Mouse (Mus musculus) intestine, embryonic 14.5 days (tissue): ENCODE data around the gene Vamp2. TPM values are rescaled to one million over a fixed set of nuclear protein-coding genes. Genes with fewer than 3 reads are reported as not detected.
A peak's percentile ranks its signal among the peaks of the same experiment; 100 is the strongest.
"Not testable (repeated sequence)": the region's sequence is repeated elsewhere in the genome, so short reads cannot be mapped to it uniquely, and the experiment has no call there.

ENCODE experiments used
- ATAC-seq: fragments of 200-750 bp; cut with Nextera tagmentation; replicated peaks from 2 replicates; pipeline ENCODE4 v1.8.0; 2017; ENCODE audit warnings: low read depth, moderate number of reproducible peaks, moderate TSS enrichment, moderate library complexity; ENCODE audit not compliant: low FRiP score, low TSS enrichment
- DNase-seq: peaks from one replicate; pipeline ENCODE4 v3.0.0-alpha.2; 2018; ENCODE audit warnings: low spot score
- H3K27ac ChIP-seq: fragments of 300-500 bp; sonication (generic); 2 replicates; pipeline ENCODE4 v1.5.1; 2014; ENCODE audit warnings: low read depth, mild to moderate bottlenecking, control low read depth
- H3K27me3 ChIP-seq: fragments of 300-500 bp; sonication (generic); replicated peaks from 2 replicates; pipeline ENCODE4 v1.6.1; 2014; ENCODE audit warnings: low read length, control low read depth; ENCODE audit not compliant: control insufficient read depth, insufficient read depth
- H3K36me3 ChIP-seq: fragments of 300-500 bp; sonication (generic); 2 replicates; pipeline ENCODE4 v1.6.1; 2014; ENCODE audit warnings: low read length, control low read depth; ENCODE audit not compliant: control insufficient read depth, insufficient read depth
- H3K4me1 ChIP-seq: fragments of 300-500 bp; sonication (generic); replicated peaks from 2 replicates; pipeline ENCODE4 v1.6.1; 2014; ENCODE audit warnings: low read length, control low read depth, mixed read lengths; ENCODE audit not compliant: control insufficient read depth, insufficient read depth
- H3K4me2 ChIP-seq: fragments of 300-500 bp; sonication (generic); 2 replicates; pipeline ENCODE4 v1.6.1; 2014; ENCODE audit warnings: low read length
- H3K4me3 ChIP-seq: fragments of 300-500 bp; sonication (generic); 2 replicates; pipeline ENCODE4 v1.5.1; 2014; ENCODE audit warnings: low read depth, low read length, control low read depth, mixed read lengths
- H3K9ac ChIP-seq: fragments of 300-500 bp; sonication (generic); 2 replicates; pipeline ENCODE4 v1.6.1; 2014; ENCODE audit warnings: mild to moderate bottlenecking, low read length
- H3K9me3 ChIP-seq: fragments of 300-500 bp; sonication (generic); 2 replicates; pipeline ENCODE4 v1.6.1; 2016; ENCODE audit warnings: low read length, control low read depth; ENCODE audit not compliant: control insufficient read depth
- WGBS: fragments of 180-500 bp; shearing (Covaris S2); extraction: QIAGEN DNeasy Blood & Tissue Kit; methylation state at CpG from one replicate; pipeline ENCODE4 v1.1.7; 2014; 5-methylcytosine and 5-hydroxymethylcytosine counted together
- polyA plus RNA-seq: library from polyadenylated mRNA; unstranded; fragments of >200 nt; fragmentation: Nextera tagmentation; extraction: Ambion mirVana; gene quantifications from 2 replicates; pipeline ENCODE4 v1.2.1, GENCODE M21; 2014

The Vamp2 gene
- polyA plus RNA-seq, 1 experiment from 2014 or later = 76.7 TPM

- Histone ChIP-seq H3K27ac (no peak overlapping the region), H3K36me3 (peaks cover 37% of the 10 kb centered on the region), H3K9ac (no peak overlapping the region), H3K27me3 (no peaks in the 10 kb centered on the region), H3K4me1 (peaks cover 42% of the 10 kb centered on the region), H3K9me3 (no peaks in the 10 kb centered on the region), H3K4me2 (no peak overlapping the region), H3K4me3 (no peak overlapping the region)
- WGBS = 70% methylated on average over 7 of the region's 7 CpGs
- ATAC-seq (no peak), DNase-seq (no peak)
Observed at GRCm38 (mm10) chr11:69091566-69092385, 3.5 kb downstream of the Vamp2 start.

GRCm38 (mm10) chr11:69092386-69092751 lies 4.1 kb downstream of the Vamp2 start:
- Histone ChIP-seq H3K36me3 (peaks cover 37% of the 10 kb centered on the region), H3K4me1 (peaks cover 40% of the 10 kb centered on the region), H3K9ac (no peak overlapping the region), H3K4me3 (no peak overlapping the region), H3K27ac (no peak overlapping the region), H3K4me2 (no peak overlapping the region), H3K9me3 (no peaks in the 10 kb centered on the region), H3K27me3 (no peaks in the 10 kb centered on the region)
- no peak for ATAC-seq
- WGBS = 6% methylated on average over 3 of the region's 3 CpGs
- DNase-seq = peak; percentile 98

GRCm38 (mm10) chr11:69092871-69093270 lies 4.6 kb downstream of the Vamp2 start:
- no peaks in the 10 kb centered on the region for H3K27me3 ChIP-seq
- DNase-seq = no peak
- 88% methylated on average over 4 of the region's 4 CpGs for WGBS

GRCm38 (mm10) chr11:69093856-69094255 lies 5.6 kb downstream of the Vamp2 start:
- not testable (repeated sequence) for H3K9ac ChIP-seq, H3K9me3 ChIP-seq, H3K4me2 ChIP-seq, H3K4me3 ChIP-seq, ATAC-seq, DNase-seq, H3K27me3 ChIP-seq
- WGBS = 88% methylated on average over 7 of the region's 7 CpGs
- Histone ChIP-seq H3K36me3 (peaks cover 37% of the 10 kb centered on the region), H3K27ac (peak overlapping the region; percentile 92; the same call in 1 of the 2 replicates), H3K4me1 (peaks cover 45% of the 10 kb centered on the region)

More at GRCm38 (mm10) chr11:69092871-69093270, 4.6 kb downstream of the Vamp2 start:
- ATAC-seq = no peak
- Histone ChIP-seq H3K4me2 (no peak overlapping the region), H3K4me3 (no peak overlapping the region), H3K4me1 (peaks cover 40% of the 10 kb centered on the region), H3K9me3 (no peaks in the 10 kb centered on the region), H3K9ac (no peak overlapping the region), H3K36me3 (peaks cover 37% of the 10 kb centered on the region), H3K27ac (no peak overlapping the region)

GRCm38 (mm10) chr11:69094697-69095429 lies 6.6 kb downstream of the Vamp2 start, which contains the start of gene Per1:
Gene Per1, plus strand, starts transcription at chr11:69095217.
- peaks cover 46% of the 10 kb centered on the region for H3K4me1 ChIP-seq
- peaks cover 30% of the 10 kb centered on the region for H3K36me3 ChIP-seq
- WGBS = 1% methylated on average over 37 of the region's 37 CpGs
- H3K27me3 ChIP-seq = no peaks in the 10 kb centered on the region
- H3K9me3 ChIP-seq = no peaks in the 10 kb centered on the region
- peak within 1 kb of the TSS; percentile 98 for H3K4me2 ChIP-seq
- DNase-seq = peak; percentile 96
- peak; percentile 90 for ATAC-seq
- H3K27ac ChIP-seq = peak within 1 kb of the TSS; percentile 92
- peak within 1 kb of the TSS; percentile 68 for H3K4me3 ChIP-seq
- peak within 1 kb of the TSS; percentile 69 for H3K9ac ChIP-seq

- peaks cover 24% of the 10 kb centered on the region for H3K36me3 ChIP-seq
Observed at GRCm38 (mm10) chr11:69095511-69096231, 7.4 kb downstream of the Vamp2 start.

GRCm38 (mm10) chr11:69096360-69096986 lies 8.2 kb downstream of the Vamp2 start:
- Histone ChIP-seq H3K4me3 (peak overlapping the region; percentile 68), H3K9ac (peak overlapping the region; percentile 69), H3K27me3 (no peaks in the 10 kb centered on the region), H3K27ac (peak overlapping the region; percentile 92), H3K9me3 (no peaks in the 10 kb centered on the region), H3K4me1 (peaks cover 43% of the 10 kb centered on the region), H3K4me2 (peak overlapping the region; percentile 98), H3K36me3 (peaks cover 24% of the 10 kb centered on the region)
- no peak for DNase-seq
- WGBS = 11% methylated on average over 9 of the region's 9 CpGs
- 0 out of 2 replicates have a peak, but pooled peaks have one; percentile 0 for ATAC-seq

More at GRCm38 (mm10) chr11:69095511-69096231, 7.4 kb downstream of the Vamp2 start:
- H3K9ac ChIP-seq = peak overlapping the region; percentile 69
- ATAC-seq (no peak), DNase-seq (peak; percentile 69)
- H3K4me1 ChIP-seq = peaks cover 45% of the 10 kb centered on the region
- peak overlapping the region; percentile 98 for H3K4me2 ChIP-seq
- no peaks in the 10 kb centered on the region for H3K9me3 ChIP-seq
- H3K4me3 ChIP-seq = peak overlapping the region; percentile 68
- peak overlapping the region; percentile 92 for H3K27ac ChIP-seq
- 2% methylated on average over 27 of the region's 27 CpGs for WGBS
- H3K27me3 ChIP-seq = no peaks in the 10 kb centered on the region
